Mouse (Mus musculus): ENCODE results near the gene Rnf135.
"Not testable (repeated sequence)": the region's sequence is repeated elsewhere in the genome, so short reads cannot be mapped to it uniquely, and the experiment has no call there.

Gene Rnf135

DNA sequence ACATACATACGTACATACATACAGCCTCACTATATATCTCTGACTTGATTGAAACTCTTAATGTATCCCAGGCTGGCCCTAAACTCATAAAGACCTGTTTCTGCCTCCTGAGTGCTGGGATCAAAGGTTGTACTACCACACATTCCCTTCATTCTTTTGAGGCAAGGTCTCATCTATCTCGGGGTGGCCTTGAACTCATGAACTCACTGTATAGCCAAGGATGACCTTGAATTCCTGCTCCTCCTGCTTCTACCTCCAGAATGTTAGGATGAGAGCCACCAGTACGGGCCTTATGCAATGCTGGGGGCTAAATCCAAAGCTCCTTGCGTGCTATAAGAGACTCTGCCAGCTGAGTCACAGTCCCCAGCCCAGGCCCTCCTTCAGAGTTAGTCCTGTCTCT, 22.6 kb upstream of the Rnf135 start:
- no peak for DNase-seq (ENCODE audit: inconsistent age in 2 of 2, low spot score in 1 of 2)

DNA sequence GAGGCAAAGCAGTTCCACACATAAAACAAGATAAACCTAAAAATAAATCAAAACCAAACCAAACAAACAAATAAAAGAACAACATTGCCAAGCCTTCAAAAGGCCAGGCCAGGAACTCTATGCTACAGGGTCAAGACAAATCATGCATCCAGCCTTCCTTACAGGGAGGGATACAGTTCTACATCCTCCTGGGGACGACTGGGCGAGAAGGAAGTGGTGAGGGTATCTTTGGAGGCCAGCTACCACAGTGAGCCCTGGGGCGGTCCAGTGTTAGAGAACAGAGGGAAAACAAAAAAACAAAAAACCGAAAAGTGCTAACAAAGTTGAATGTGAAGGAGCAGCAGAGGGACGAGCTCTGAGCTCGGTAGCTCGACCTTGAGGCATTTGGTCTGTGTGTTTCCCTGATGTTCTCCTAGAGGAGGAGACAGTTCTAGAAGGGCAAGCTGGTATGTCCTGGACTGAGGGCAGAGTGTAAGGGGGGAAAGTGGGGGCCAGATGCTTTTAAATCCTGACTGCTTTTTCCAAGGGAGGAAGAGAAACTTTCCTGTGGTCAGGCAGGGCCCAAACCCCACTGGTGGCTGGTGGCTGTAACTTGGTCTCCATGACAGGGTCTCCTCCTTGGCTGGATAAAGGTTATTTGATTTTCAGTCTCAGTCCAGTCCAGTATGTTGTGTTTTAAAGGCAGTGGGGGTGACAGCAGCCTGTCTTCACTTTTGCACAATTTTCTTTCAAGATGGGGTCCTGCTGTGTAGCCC, 20.1 kb upstream of the Rnf135 start:
- DNase-seq (ENCODE audit: inconsistent age in 2 of 2, low spot score in 1 of 2) = no peak

DNA sequence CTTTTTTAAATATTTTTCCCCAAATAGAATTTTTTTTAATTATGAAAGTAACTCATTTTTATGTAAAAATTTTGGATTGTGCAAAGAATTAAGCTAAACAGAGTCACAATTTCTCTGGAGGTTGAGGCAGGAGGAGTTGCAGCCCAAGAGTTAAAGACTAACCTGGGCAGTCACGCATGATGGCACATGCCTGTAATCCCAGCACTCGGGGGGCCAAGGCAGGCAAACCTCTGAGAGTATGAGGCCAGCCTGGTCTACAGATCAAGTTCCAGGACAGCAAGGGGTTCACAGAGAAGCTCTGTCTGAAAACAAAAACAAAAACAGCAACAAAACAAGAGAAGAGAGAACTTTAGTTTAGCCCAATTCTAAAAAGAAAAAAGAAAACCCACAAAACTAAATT, 19.4 kb upstream of the Rnf135 start:
- DNase-seq (ENCODE audit: inconsistent age in 2 of 2, low spot score in 1 of 2) = no peak

DNA sequence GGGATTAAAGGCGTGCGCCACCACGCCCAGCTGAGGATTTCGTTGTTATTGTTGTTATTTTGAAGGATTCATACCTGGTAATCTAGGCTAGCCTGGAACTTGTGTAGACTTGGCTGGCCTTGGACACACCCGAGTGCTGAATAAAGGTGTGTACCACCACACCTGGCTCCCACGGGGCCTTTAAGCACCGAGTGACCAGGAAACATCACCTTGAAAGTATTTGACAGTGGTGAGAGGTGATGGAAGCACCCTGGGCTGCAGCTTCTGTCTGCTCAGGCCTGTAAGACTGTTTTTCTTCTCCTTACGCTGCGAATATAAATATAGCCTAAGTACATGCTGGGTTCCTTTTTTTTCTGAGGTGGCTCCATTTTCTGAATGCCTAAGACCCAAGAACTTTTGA, 15.5 kb upstream of the Rnf135 start:
- DNase-seq (ENCODE audit: inconsistent age in 2 of 2, low spot score in 1 of 2) = no peak

DNA sequence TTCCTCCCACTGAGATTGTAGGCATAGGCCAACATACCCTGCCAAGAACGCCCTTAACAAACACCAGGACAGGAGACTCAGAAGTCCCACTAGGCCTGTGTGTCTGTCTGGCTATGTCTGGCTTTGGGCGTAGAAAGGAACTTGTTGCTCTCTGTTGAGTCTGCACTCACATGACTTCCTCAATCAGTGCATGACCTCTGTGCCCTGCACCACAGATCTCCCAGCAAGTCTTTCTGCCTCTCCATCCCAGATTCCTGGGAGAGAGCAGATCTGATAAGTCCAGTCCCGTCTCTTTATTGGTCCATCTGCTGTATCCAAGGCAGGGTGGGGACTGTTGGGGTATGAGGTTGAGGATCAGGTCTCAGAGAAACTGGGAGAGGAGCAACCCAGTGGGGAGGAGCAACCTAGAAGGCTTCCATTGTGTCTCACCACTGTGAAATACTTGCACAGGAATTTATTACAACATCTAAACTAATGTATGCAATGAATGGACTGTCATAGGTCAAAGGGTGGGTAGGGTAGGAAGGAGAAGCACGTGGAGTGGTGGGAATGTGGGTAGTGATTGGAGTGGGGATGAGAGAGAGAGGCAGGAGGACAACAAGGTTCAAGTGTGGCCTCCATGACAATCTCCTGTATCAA, 14.9 kb upstream of the Rnf135 start:
- DNase-seq (ENCODE audit: inconsistent age in 2 of 2, low spot score in 1 of 2) = no peak

DNA sequence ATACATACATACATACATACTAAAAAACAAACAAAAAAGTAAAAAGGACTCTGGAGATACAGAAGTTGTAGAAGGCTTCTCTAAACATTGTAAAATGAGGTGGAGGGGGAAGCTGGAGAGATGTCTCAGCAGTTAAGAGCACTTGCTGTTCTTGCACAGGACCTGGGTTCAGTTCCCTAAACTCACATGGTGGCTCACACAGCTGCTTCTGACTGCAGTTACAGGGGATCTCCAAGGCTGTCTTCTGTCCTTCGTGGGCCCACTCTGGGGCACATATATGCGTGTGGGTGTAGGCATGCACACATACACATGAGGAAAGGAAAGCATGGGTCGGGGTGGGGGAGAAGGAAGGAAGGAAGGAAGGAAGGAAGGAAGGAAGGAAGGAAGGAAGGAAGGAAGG, 14.0 kb upstream of the Rnf135 start:
- no peak for DNase-seq (ENCODE audit: inconsistent age in 2 of 2, low spot score in 1 of 2)

DNA sequence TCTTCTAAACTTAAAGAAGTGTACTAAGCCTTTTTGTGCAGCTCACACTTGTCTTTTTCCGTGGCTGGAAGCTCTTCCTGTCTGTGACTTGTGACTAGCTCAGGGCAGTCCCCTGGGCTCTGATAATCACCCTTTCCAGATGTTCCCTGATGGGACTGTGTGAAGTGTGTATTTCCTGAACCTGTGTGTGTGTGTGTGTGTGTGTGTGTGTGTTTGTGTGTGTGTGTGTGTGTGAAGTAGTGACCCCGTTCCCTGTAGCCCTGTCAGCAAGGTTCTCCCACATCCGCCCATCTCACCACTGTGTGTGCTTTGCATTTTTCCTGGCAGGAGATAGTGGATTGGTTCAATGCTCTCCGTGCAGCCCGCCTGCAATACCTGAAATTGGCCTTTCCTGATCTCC, 13.3 kb upstream of the Rnf135 start:
- DNase-seq (ENCODE audit: inconsistent age in 2 of 2, low spot score in 1 of 2) = no peak

DNA sequence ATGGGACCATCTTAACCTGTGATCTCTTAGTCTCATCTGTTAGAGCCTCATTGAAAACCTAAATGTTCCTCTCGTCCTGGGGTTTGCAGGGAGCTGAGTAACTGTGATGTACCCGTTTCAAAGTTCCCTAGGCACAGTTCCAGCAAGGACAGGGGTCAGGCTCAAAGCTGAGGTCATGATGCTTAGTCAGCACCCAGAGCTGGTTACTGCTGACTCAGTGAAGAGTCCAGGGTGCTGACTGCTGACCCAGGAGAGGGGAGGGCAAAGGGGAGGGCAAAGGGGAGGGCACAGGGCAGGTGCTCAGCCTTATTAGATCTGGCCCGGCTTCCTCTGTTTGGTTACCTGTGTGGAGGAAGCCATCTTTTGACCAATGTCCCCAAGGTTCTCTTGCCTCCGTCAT, 11.8 kb upstream of the Rnf135 start:
- peak; percentile 87 to 94 for DNase-seq (ENCODE audit: inconsistent age in 2 of 2, low spot score in 1 of 2)

DNA sequence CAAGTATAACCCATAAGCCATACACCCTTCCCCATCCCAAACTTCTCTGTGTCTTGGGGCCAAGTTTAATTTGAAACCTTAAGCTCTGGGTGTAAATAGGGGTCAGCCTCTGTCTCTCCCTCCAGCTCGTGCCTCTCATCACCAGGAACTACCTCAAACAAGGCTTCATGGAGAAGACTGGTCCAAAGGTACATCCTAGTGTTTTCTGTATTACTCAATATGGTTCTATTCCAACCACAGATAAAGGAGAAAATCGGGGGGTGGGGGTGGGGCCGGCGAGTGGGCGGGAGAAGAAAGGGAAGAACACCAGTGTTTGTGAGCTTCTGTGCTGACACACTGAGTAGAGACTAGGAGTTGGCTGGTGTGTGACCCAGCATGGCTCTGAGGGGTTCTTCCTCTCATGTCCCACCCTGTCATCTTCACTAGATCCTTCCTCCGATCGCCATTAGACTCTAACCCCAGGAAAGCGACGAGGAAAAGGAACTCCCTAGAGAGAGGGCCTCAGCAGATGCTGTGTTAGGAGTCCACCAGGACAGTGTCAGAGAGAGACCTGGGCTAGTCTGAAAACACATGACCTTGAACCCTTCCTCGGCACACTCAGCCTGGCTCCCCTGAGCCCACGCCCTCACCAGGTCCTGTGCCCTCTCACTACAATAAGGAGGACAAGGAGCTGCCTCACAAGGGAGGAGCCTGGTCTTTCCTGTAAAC, 9.5 kb upstream of the Rnf135 start:
- DNase-seq (ENCODE audit: inconsistent age in 2 of 2, low spot score in 1 of 2) = no peak

DNA sequence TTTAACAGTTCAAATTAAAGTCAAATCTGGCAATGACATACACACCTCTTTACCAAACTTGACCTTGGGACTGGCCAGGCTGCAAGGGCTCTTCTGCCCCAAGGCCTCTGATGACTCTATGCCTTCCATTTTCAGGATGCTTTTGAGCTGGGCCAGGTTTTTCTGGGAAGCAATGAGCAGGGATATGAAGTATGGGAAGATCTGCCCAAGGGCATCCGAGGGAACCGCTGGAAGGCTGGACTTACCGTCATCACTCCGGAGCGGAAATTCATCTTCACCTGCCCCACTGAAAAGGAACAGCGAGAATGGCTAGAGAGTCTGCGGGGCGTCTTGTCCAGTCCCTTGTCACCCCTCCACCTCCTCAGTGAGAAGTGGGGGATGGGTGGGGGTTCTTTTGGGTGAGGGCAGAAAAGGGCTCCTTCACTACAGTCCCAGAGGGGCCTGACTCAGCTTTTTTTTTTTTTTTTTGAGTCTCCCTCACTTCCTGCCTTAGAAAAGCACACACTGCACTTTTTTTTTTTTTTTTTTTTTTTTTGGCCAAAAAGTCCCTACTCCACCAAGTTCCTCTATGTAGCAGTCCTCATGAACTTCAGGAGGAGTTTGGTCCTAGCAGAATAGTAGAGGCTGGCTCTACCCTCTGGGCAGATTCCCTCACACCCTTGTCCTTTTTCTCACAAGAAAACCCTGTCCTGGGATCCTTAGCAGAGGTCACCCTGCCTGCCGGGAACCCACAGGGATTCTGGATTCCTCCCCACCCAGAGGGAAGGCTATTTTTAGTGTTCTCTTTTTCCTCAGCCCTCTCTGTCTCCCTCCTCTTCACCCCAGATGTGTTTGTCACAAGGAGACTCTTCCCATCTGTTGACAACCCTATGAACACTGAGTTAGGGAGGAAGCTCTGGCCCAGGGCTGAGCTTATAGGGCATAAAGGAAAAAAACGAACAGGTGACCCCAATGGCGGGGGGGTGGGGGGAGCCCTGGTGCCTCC, 6.4 kb upstream of the Rnf135 start:
- peak; percentile 50 to 77 for DNase-seq (ENCODE audit: inconsistent age in 2 of 2, low spot score in 1 of 2)

DNA sequence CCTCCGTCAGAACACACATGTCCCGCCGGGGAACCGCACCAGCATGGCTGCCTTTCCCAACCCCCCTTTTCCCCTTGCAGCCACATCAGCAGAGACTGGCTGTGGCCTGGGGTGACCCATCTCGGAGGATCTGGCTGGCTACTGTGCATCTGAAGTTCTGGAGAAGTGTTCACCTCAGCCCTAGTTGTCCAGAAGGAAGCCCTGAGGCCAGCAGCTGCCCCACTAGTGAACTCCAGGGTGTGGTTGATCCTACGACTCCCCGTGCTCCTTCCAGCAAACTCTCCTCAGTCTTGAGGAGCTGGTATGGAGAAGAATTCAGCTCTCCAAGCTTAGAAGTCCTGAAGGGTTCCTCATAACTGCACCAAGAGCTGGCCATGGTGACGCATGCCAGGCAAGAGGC, 5.3 kb upstream of the Rnf135 start:
- peak in 1 of 2 experiments; percentile 27 for DNase-seq (ENCODE audit: inconsistent age in 2 of 2, low spot score in 1 of 2)

DNA sequence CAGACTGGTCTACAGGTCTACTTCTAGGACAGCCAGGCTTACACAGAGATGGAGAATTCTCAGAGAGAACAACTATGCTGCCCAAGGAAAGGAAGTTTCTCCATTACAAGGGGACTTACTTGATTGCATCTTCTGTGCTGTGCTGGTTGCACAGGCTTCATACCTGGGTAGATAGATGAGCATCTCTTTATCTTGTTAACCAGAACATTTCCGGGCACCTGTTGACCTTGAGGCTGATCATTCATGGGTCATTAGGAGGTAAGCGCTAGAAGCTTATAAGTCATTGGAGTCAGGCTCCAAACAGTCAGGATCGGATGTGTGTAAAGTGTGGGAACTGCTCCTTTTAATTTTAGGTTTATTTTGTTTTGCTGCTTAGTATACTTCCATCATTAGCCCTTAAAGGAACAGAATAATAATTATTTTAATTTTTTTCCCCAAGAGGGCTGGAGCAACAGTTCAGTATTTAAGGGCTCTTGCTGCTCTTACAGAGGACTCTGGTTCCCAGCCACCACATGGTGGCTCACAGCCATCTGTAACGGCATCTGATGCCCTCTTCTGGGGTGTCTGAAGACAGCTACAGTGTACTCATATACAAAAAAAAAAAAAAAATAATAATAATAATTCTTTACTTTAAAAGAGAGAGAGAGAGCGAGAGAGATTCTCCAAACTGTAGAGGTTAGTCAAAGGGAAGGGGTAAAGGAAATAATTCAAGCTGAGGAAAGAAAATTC, 2.5 kb upstream of the Rnf135 start:
- peak in 1 of 2 experiments; percentile 28 for DNase-seq (ENCODE audit: inconsistent age in 2 of 2, low spot score in 1 of 2)

DNA sequence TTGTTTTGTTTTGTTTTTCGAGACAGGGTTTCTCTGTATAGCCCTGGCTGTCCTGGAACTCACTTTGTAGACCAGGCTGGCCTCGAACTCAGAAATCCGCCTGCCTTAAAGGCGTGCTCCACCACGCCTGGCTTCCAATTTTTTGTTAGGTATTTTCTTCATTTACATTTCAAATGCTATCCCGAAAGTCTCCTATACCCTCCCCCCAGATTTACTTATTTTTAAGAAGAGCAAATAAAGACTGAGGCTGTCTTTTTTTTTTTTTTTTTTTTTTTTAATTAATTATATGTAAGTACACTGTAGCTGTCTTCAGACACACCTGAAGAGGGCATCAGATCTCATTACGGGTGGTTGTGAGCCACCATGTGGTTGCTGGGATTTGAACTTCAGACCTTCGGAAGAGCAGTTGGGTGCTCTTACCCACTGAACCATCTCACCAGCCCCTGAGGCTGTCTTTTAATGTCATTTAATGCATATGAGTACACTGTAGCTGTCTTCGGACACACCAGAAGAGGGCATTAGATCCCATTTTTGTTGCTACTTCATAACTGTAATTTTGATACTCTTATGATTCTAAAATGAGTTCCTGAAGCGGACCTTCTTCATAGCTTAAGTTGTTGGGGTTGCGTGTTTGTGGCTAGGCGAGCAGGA, 472 bp upstream of the Rnf135 start:
- DNase-seq (ENCODE audit: inconsistent age in 2 of 2, low spot score in 1 of 2) = not testable (repeated sequence)

DNA sequence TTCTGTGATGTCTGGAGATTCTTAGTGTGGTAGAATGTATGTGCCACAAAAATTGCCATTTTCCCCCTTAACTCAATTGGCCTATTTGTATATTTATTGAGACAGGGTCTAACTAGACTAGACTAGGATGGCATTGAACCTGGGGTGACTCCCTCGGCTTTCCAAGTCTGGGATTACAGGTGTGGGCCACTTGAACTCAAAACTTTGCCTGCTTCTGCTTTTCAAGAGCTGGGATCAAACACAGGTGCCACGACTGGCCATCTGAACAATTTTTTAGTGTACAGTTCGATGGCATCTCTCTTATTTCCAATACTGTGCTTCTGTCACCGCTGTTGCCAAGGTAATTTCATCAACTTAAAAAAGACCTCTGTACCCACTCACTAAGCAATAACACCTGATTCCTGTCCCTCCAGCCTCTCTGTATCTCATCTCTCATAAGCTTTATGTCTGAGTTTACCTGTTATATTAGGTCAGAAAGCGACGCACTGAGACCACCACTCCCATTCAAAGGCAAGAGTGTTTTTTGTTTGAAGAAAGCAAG, 950 bp downstream of the Rnf135 start:
- DNase-seq (ENCODE audit: inconsistent age in 2 of 2, low spot score in 1 of 2) = peak in 1 of 2 experiments; percentile 70

DNA sequence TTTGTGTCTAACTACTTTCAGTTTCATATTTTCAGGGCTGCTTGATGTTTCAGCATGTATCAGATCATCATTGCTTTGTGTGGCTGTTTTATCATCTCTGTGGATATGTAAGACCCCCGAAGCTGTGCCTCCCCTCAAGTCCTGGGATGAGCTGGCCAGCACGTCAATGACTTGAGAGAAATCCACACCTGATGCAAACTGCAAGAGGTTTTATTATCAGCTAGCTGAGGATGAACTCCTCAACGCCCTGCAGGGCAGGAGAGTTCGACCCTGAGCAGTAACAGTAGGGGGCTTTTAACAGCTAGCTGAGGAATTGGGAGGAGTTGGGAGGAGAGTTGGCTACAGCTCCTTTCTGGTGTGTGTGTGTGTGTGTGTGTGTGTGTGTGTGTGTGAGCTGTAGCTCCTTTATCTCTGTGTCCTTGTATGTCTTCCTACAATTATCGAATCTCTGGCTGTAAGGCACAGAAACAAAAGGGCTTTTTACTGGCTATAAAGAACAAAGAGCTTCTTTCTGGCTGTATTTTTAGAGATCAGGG, 1.9 kb downstream of the Rnf135 start:
- peak in 1 of 2 experiments; percentile 48 for DNase-seq (ENCODE audit: inconsistent age in 2 of 2, low spot score in 1 of 2)

DNA sequence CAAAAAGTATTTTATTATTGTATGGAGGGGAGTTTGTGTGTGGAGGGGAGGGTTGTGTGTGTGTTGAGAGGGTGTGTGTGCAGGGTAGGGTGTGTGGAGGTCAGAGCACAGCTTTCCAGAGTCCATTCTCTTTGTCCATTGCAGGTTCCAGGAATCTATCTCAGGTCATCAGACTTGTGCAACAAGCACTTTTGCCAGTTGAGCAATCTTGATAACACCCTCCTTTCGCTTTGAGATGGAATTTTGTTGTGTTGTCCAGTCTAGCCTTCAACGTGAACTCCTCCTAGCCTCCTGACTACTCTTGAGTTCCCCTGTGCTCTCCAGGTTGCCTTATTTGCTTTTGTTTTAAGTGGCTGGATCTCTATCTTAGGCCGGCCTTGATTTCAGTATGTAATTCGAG, 6.6 kb downstream of the Rnf135 start:
- DNase-seq (ENCODE audit: inconsistent age in 2 of 2, low spot score in 1 of 2) = peak in 1 of 2 experiments; percentile 51

DNA sequence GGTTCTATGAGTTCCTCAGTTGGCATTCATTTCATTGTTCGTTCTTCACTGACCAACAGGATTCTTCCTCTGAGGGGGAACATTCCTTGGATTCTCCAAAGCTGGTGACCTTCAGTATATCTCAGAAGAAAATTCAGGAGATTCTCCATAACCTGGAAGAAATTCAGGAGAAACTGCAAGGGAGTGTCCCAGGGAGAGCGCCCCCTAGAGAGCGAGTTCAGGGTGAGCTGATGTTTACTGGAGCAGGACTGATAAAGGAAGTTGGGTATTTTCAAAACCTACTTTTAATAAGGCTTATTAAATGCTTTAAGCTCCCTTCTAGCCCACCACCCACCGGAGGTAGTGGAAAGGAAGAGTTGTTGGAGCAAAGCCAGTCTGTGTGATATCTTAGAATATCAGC, 10.2 kb downstream of the Rnf135 start:
- DNase-seq (ENCODE audit: inconsistent age in 2 of 2, low spot score in 1 of 2) = peak in 1 of 2 experiments; percentile 53

DNA sequence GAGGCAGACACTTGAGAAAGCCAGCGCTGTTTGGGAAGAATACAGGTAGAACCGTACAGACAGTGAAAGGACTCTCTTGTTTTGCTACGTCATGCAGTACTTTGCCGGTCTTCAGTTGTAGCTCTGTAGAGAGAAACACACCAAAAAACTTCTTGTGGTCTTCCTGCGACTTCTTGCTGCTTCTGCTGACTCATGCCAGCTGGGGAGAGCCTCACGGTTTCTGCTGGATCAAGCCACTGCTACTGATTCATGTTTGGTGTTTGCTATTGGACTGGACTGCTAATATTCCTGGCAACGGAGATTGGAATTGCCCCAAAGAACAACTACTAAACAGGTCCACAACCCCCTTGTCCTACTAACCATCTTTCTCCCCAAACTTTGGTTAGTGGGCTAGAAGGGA, 12.7 kb downstream of the Rnf135 start:
- DNase-seq (ENCODE audit: inconsistent age in 2 of 2, low spot score in 1 of 2) = no peak

DNA sequence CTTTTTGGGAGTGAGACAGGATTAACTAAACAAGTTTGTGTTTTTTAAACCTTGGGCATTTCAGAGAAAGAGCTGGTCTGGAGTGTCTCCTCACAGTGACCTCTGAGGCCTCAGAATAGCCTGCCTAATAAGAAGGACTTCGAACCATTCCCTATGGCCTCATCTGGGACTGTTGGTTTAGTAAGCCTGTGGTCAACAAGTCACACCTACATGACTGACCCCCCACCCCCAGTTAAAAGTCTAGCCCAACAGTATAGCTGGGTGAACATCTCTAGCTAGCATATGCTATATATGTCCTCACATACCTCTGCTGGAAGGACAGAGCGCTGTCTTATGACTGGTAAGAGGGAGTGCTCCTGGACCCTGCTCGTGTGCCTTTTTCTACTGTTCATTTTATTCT, 15.7 kb downstream of the Rnf135 start:
- no peak for DNase-seq (ENCODE audit: inconsistent age in 2 of 2, low spot score in 1 of 2)

Data from adrenal gland, adult (tissue).